In the genomic region with DNA sequence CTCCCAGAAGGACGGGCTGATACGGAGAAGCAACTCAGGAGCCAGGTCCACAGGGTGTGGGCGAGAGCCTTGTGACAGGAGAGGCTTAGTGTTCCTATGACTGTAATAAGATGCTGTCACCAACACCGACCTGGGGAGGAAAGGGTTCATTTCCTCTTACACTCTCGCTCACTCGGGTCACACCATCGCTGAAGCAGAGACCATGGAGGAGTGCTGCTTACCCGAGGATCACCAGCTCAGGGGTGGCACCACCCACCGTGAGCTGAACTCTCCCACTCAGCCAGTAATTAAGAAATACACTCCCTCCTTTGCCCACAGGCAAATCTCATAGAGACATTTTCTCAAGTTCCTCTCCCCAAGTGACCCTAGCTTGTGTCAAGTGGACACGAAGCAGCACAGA, we compare ENCODE assay signal across 10 mouse cellular contexts. TPM values are rescaled to one million over a fixed set of nuclear protein-coding genes. Genes with fewer than 3 reads are reported as not detected.
DNase-seq lines count a peak whose midpoint lies in the region; ATAC-seq and TF ChIP-seq lines count a peak whose summit lies in the region.
"Had no signal": no experiment of that assay in that cellular context is flagged by ENCODE, and none has a peak within 500 bp of the region (broad histone marks: within the 10 kb centered on the region; RNA-seq: fewer than 3 reads in every experiment).

No protein-coding gene starts in this region.

- no peaks in the 10 kb centered on the region for H3K9me3 ChIP-seq in midbrain, embryonic 14.5 days (ENCODE audit: control insufficient read depth, low read length)
- H3K9me3 ChIP-seq: forebrain, embryonic 10.5 days had no signal

- no peaks in the 10 kb centered on the region for H3K27me3 ChIP-seq in kidney, adult 2 months (replicated peaks; ENCODE audit: control insufficient read depth, insufficient read depth, low read length)
- no peaks in the 10 kb centered on the region for H3K27me3 ChIP-seq in thymus, adult 2 months (ENCODE audit: control insufficient read depth, insufficient read depth, low read length)
- no peaks in the 10 kb centered on the region for H3K27me3 ChIP-seq in midbrain, embryonic 14.5 days (ENCODE audit: control insufficient read depth, insufficient read depth, low read length)

- no peak for DNase-seq in kidney, adult 2 months
- DNase-seq in kidney, adult 9 months, result no peak
- DNase-seq in thymus, adult 2 months, result no peak
- no peak for DNase-seq in thymus, postnatal 4 days
- DNase-seq in midbrain, embryonic 14.5 days, result no peak
- no peak for DNase-seq in frontal cortex, postnatal 25 days (ENCODE audit: low spot score in 2 of 2)
- DNase-seq: cerebellum, adult 18-20 months had no signal

- H3K4me1 ChIP-seq in kidney, adult 2 months (ENCODE audit: control insufficient read depth, insufficient read depth, low read length), result peaks cover 14% of the 10 kb centered on the region
- H3K4me1 ChIP-seq in thymus, adult 2 months (replicated peaks; ENCODE audit: control insufficient read depth, insufficient read depth, low read length), result peaks cover 62% of the 10 kb centered on the region
- H3K4me1 ChIP-seq in midbrain, embryonic 14.5 days (ENCODE audit: control insufficient read depth, insufficient read depth, low read length), result peaks cover 91% of the 10 kb centered on the region

- H3K4me3 ChIP-seq in kidney, adult 2 months (ENCODE audit: insufficient read depth, low read depth, low read length), result no peak overlapping the region
- no peak overlapping the region for H3K4me3 ChIP-seq in thymus, adult 2 months (ENCODE audit: control insufficient read depth, insufficient read depth, low read length)
- H3K4me3 ChIP-seq in midbrain, embryonic 14.5 days (replicated peaks; ENCODE audit: low read depth, low read length), result no peak overlapping the region
- H3K4me3 ChIP-seq: forebrain, embryonic 10.5 days; heart, adult 2 months had no signal

- H3K27ac ChIP-seq in kidney, adult 2 months (ENCODE audit: insufficient read depth, low read depth, low read length), result peak overlapping the region; percentile 45
- no peak overlapping the region for H3K27ac ChIP-seq in thymus, adult 2 months (ENCODE audit: control insufficient read depth, insufficient read depth, low read length)
- peak overlapping the region; percentile 72 for H3K27ac ChIP-seq in midbrain, embryonic 14.5 days (replicated peaks; ENCODE audit: low read depth, low read length)
- H3K27ac ChIP-seq: heart, adult 2 months had no signal

- no peaks in the 10 kb centered on the region for H3K36me3 ChIP-seq in kidney, adult 2 months (ENCODE audit: control insufficient read depth, insufficient read depth, low read length)
- H3K36me3 ChIP-seq in thymus, adult 2 months (ENCODE audit: control insufficient read depth, insufficient read depth, low read length), result no peaks in the 10 kb centered on the region
- no peaks in the 10 kb centered on the region for H3K36me3 ChIP-seq in midbrain, embryonic 14.5 days (ENCODE audit: control insufficient read depth, insufficient read depth, low read length)
- H3K36me3 ChIP-seq: forebrain, embryonic 10.5 days had no signal

- H3K4me2 ChIP-seq in midbrain, embryonic 14.5 days (ENCODE audit: low read length), result no peak overlapping the region

- TF ChIP-seq CTCF in kidney, adult 2 months (conservative IDR thresholded peaks at IDR 0.05; ENCODE audit: insufficient read depth, insufficient read length, low read depth, low read length), result no peak
- no peak for TF ChIP-seq CTCF in thymus, adult 2 months (IDR thresholded peaks at IDR 0.05; ENCODE audit: borderline replicate concordance, control insufficient read depth, extremely low read depth, insufficient read depth, low read length, poor library complexity)

- TF ChIP-seq POLR2A in kidney, adult 2 months (IDR thresholded peaks at IDR 0.05; ENCODE audit: low read depth, low read length), result no peak
- TF ChIP-seq POLR2A in thymus, adult 2 months (IDR thresholded peaks at IDR 0.05; ENCODE audit: control insufficient read depth, extremely low read depth, insufficient read depth, low read length, poor library complexity), result 0 out of 2 replicates have a peak, but pooled peaks have one; percentile 7

- ATAC-seq in midbrain, embryonic 14.5 days (ENCODE audit: low FRiP score, low TSS enrichment), result no peak
- ATAC-seq in cerebellum, adult (ENCODE audit: insufficient number of reproducible peaks, low FRiP score, low TSS enrichment), result no peak

- 27% methylated on average over 10 of the region's 10 CpGs for WGBS in kidney, adult 2 months
- WGBS in thymus, adult 2 months, result 59% methylated on average over 10 of the region's 10 CpGs
- 49% methylated on average over 10 of the region's 10 CpGs for WGBS in midbrain, embryonic 14.5 days

- no peak overlapping the region for H3K9ac ChIP-seq in midbrain, embryonic 14.5 days (replicated peaks; ENCODE audit: low read length)

RNA-seq across cellular contexts. Expression of a gene that starts 20.6 kb away (rescaled TPM):
- 4.9 and 5.5 TPM in 2 replicates for polyA plus RNA-seq in kidney, adult 2 months (2012; rRNA removed)
- 15.3 and 18.4 TPM in 2 replicates for polyA plus RNA-seq in thymus, adult 2 months (2012; rRNA removed)
- 5.7 and 7.0 TPM in 2 replicates for polyA plus RNA-seq in midbrain, embryonic 14.5 days (2014; fragmentation: Nextera tagmentation; extraction: Ambion mirVana)
